Mouse (Mus musculus) lung, embryonic 14.5 days (tissue): ENCODE measurements around the gene Dab1. TPM values are rescaled to one million over a fixed set of nuclear protein-coding genes. Genes with fewer than 3 reads are reported as not detected.

Experiments
- ATAC-seq: fragments of 200-750 bp; cut with Nextera tagmentation; 2 replicates; pipeline ENCODE4 v1.8.0; 2017; ENCODE audit warnings: mild to moderate bottlenecking, moderate TSS enrichment, moderate library complexity; ENCODE audit not compliant: insufficient read depth
- DNase-seq: peaks from one replicate; pipeline ENCODE4 v3.0.0-alpha.2; 2015
- H3K27ac ChIP-seq: fragments of 300-500 bp; sonication (generic); 2 replicates; pipeline ENCODE4 v1.5.1; 2014; ENCODE audit warnings: low read depth, mild to moderate bottlenecking, moderate library complexity
- H3K27me3 ChIP-seq: fragments of 300-500 bp; sonication (generic); 2 replicates; pipeline ENCODE4 v1.6.1; 2014; ENCODE audit warnings: low read length, control low read depth; ENCODE audit not compliant: insufficient read depth
- H3K36me3 ChIP-seq: fragments of 300-500 bp; sonication (generic); 2 replicates; pipeline ENCODE4 v1.6.1; 2014; ENCODE audit warnings: control low read depth; ENCODE audit not compliant: insufficient read depth
- H3K4me1 ChIP-seq: fragments of 300-500 bp; sonication (generic); 2 replicates; pipeline ENCODE4 v1.6.1; 2014; ENCODE audit warnings: antibody characterized with exemption, control low read depth; ENCODE audit not compliant: insufficient read depth
- H3K4me2 ChIP-seq: fragments of 300-500 bp; sonication (generic); 2 replicates; pipeline ENCODE4 v1.6.1; 2014; ENCODE audit warnings: mild to moderate bottlenecking
- H3K4me3 ChIP-seq: fragments of 300-500 bp; sonication (generic); 2 replicates; pipeline ENCODE4 v1.5.1; 2014; ENCODE audit warnings: low read depth, low read length
- H3K9ac ChIP-seq: fragments of 300-500 bp; sonication (generic); 2 replicates; pipeline ENCODE4 v1.6.1; 2014
- H3K9me3 ChIP-seq: fragments of 300-500 bp; sonication (generic); 2 replicates; pipeline ENCODE4 v1.6.1; 2016; ENCODE audit warnings: low read depth, low read length, control low read depth
- CTCF ChIP-seq: IDR thresholded peaks from 2 replicates; pipeline ENCODE4 v1.5.1; 2016; ENCODE audit warnings: antibody characterized with exemption, low read depth
- WGBS: fragments of 180-500 bp; shearing (Covaris S2); extraction: QIAGEN DNeasy Blood & Tissue Kit; methylation state at CpG from one replicate; pipeline ENCODE4 v1.1.7; 2014; 5-methylcytosine and 5-hydroxymethylcytosine counted together
- polyA plus RNA-seq: library from polyadenylated mRNA; unstranded; fragments of >200 nt; fragmentation: Nextera tagmentation; extraction: Ambion mirVana; gene quantifications from 2 replicates; pipeline ENCODE4 v1.2.1, GENCODE M21; 2014

Gene Dab1
- polyA plus RNA-seq, 1 experiment from 2014 or later, result 4.4 TPM

DNA sequence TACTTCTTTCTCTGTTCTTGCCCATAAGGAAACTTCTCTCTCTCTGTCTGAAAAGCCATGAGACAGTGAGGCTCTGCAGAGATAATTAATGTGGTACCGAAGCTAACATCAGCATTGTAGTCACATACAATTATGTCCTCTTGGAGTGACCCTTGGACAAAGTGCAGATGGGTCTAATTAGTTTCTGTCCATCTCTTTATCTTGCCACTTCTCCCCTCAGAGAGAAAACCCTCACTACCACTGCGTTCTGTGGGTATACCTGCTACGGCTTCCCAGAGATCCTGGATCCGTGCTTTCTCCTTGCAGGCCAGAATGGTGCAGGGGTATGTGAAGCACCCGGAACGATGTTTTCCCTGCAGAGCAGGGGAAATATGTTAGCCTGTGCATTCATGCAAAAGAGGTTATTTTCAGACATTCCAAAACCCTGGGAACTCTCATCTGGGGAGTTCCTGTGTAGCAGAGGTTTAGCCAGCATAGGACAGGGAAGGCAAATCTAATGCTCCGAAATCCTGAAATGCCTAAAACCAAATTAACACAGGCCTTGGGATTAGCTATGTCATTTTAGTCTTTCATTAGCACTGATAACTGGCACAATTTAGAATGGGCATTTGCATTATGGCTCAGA lies 812.2 kb downstream of the Dab1 start:
- Histone ChIP-seq H3K4me2 (no peak overlapping the region), H3K4me3 (no peak overlapping the region), H3K9me3 (no peaks in the 10 kb centered on the region), H3K36me3 (no peaks in the 10 kb centered on the region), H3K27ac (no peak overlapping the region), H3K27me3 (no peaks in the 10 kb centered on the region), H3K4me1 (no peaks in the 10 kb centered on the region), H3K9ac (no peak overlapping the region)
- 71% methylated on average over 7 of the region's 7 CpGs for WGBS
- no peak for TF ChIP-seq CTCF
- ATAC-seq, result no peak
- DNase-seq, result no peak

DNA sequence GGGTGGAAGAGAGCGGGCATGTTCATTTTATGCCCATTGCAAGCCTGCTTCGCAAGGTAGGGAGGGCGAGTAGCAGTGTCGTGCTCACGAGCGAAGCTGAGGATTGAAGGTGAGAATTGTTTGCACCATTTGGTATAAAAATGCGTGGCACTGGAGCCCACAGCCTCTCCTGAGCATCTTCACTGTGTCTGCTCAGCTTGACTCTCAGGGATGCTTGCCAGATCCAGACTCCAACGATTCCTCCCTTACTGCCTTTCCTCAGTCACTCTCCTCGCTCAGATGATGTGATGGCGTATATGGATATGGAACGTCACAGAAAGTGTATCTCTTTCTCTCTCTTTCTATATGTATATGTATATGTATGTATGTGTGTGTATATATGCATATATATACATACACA lies 813.0 kb downstream of the Dab1 start:
- ATAC-seq (no peak), DNase-seq (no peak)
- 79% methylated on average over 11 of the region's 11 CpGs for WGBS
- Histone ChIP-seq H3K36me3 (no peaks in the 10 kb centered on the region), H3K9ac (no peak overlapping the region), H3K9me3 (no peaks in the 10 kb centered on the region), H3K4me3 (no peak overlapping the region), H3K27me3 (no peaks in the 10 kb centered on the region), H3K27ac (no peak overlapping the region), H3K4me2 (no peak overlapping the region), H3K4me1 (no peaks in the 10 kb centered on the region)
- no peak for TF ChIP-seq CTCF

DNA sequence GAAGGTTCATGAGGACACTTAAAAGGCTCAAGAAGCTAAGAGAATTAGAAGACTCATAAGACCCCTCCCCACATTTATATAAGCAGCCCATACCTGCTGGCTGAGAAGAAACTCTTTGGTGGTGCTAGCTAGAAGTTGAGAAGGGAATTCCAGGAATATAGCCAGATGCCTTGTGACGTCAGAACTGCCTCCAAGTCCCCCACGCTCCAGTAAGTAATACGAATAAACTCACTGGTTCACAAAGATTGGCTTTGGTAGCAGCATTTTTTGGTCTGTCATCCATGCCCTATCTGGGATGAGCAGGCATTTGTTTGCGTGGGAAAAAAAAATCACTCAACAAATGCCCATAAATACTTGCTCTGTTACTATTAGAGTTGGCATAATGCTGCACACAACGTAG lies 816.6 kb downstream of the Dab1 start:
- no peak for ATAC-seq
- no peaks in the 10 kb centered on the region for H3K36me3 ChIP-seq
- 84% methylated on average over 5 of the region's 5 CpGs for WGBS

DNA sequence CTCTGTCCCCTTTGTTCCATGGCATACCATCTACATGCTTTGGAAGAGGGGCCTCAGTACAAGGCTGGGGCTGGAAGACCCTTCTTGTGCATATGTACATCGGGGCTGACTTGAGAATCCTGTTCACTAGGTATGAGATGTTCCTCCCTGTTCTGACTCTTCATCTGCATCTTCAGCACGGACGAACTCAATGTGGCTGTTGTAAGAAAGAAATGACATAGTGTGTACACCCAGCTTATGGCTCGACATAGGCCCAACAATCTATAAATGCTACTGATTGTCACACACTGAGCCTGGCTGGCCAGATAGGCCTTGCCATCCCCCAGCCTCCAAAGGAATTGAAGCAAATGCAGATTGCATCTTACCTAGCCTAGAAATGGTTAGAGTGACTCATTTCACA lies 817.3 kb downstream of the Dab1 start:
- no peaks in the 10 kb centered on the region for H3K4me1 ChIP-seq
- TF ChIP-seq CTCF, result no peak
- no peaks in the 10 kb centered on the region for H3K27me3 ChIP-seq
- H3K4me3 ChIP-seq, result no peak overlapping the region
- ATAC-seq (no peak), DNase-seq (no peak)
- H3K27ac ChIP-seq, result no peak overlapping the region
- no peaks in the 10 kb centered on the region for H3K9me3 ChIP-seq
- H3K4me2 ChIP-seq, result no peak overlapping the region
- 88% methylated on average over 4 of the region's 4 CpGs for WGBS
- H3K36me3 ChIP-seq, result no peaks in the 10 kb centered on the region
- H3K9ac ChIP-seq, result no peak overlapping the region

More for the DNA sequence above, 816.6 kb downstream of the Dab1 start:
- H3K27me3 ChIP-seq, result no peaks in the 10 kb centered on the region
- no peak overlapping the region for H3K4me3 ChIP-seq
- H3K9ac ChIP-seq, result no peak overlapping the region
- TF ChIP-seq CTCF, result no peak
- no peaks in the 10 kb centered on the region for H3K9me3 ChIP-seq
- DNase-seq, result no peak
- H3K27ac ChIP-seq, result no peak overlapping the region
- H3K4me1 ChIP-seq, result no peaks in the 10 kb centered on the region
- H3K4me2 ChIP-seq, result no peak overlapping the region

DNA sequence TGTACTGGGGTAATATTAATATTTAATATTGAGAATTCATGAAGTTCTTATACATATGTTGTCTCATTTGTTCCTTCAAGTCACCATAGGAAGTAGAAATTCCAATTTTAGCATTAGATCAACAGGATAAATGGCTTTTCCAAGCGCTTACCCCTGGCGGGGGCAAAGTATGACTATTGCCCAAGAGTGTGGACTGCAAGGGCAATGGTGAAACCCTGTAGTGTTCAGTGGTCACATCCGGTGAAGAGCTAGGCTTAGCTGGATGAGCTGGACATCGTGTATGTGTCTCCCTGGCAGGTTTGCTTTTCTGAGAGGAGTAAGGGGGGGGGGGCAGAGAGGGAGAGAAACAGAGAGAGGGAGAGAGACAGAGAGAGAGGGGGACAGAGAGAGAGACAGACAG lies 819.6 kb downstream of the Dab1 start:
- H3K27me3 ChIP-seq, result no peaks in the 10 kb centered on the region
- no peak overlapping the region for H3K27ac ChIP-seq
- no peak for ATAC-seq
- no peak for DNase-seq
- no peak for TF ChIP-seq CTCF
- H3K4me3 ChIP-seq, result no peak overlapping the region
- H3K36me3 ChIP-seq, result no peaks in the 10 kb centered on the region
- no peaks in the 10 kb centered on the region for H3K4me1 ChIP-seq
- WGBS, result 91% methylated on average over 4 of the region's 4 CpGs
- H3K9me3 ChIP-seq, result no peaks in the 10 kb centered on the region
- H3K9ac ChIP-seq, result no peak overlapping the region
- H3K4me2 ChIP-seq, result no peak overlapping the region

DNA sequence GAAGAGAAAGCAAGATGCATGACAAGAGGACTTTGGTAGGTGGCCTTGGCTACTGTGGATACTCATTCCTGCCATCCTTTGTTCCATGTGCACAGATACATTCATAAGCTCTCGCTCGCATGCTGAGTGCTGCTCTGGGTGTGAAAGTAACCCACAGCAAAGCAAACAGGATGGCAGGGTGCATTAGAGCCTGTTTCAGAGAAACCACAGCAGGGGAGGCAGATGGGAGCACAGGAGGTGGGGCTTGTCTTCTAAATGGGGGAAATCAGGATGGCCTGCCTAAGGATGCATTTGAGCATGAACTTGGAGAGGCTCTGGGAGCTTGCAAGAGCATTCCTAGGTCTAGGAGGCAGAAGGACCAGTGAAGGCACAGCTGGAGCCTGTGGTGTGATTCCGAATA lies 820.5 kb downstream of the Dab1 start:
- Histone ChIP-seq H3K4me2 (no peak overlapping the region), H3K36me3 (no peaks in the 10 kb centered on the region), H3K9ac (no peak overlapping the region), H3K9me3 (no peaks in the 10 kb centered on the region), H3K27ac (no peak overlapping the region), H3K27me3 (no peaks in the 10 kb centered on the region), H3K4me1 (no peaks in the 10 kb centered on the region), H3K4me3 (no peak overlapping the region)
- no peak for DNase-seq
- WGBS, result 81% methylated on average over 3 of the region's 3 CpGs
- ATAC-seq, result no peak
- TF ChIP-seq CTCF, result no peak

DNA sequence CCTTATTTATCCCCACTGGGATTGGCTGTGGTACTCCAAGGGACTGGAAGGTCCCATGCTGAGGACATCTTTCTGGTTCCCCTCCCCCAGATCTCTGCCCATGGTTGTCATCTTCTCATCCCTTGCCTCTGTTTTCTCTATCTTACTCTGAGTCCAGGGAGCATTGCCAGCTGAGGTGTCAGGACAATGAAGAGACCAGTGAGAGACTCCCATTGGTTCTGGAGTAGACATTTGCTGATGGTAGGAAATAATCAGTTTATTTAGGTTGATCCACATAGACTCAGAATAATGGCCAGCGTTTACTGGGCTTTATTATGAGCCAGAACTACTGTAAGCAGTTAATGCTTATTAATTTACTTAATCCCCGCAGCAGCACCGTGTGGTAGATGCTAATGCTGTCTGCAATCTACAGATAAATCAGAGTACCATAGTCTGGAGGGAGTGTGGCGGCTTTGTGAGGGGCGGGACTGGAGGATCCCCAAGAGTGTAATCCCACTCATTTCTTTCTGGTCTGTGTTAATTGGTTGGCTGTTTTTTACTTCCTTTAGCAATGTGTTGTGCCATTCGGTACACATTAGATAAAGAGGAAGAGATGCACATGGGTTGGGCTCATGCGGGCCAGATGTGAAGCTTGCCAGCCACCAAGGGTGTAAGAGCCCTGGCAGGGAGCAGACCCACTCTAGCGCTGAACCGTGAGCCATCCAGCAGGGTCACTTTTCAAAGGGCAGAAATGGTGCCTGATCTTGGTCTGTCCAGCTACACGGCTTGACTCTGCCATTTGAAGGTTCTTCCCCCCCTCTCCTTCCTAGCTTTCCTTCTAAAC lies 824.0 kb downstream of the Dab1 start:
- Histone ChIP-seq H3K27me3 (no peaks in the 10 kb centered on the region), H3K36me3 (no peaks in the 10 kb centered on the region), H3K9ac (no peak overlapping the region), H3K4me2 (no peak overlapping the region), H3K27ac (no peak overlapping the region), H3K4me3 (no peak overlapping the region), H3K4me1 (no peaks in the 10 kb centered on the region), H3K9me3 (no peaks in the 10 kb centered on the region)
- WGBS, result 64% methylated on average over 10 of the region's 10 CpGs
- ATAC-seq (no peak), DNase-seq (no peak)
- no peak for TF ChIP-seq CTCF
